Mouse (Mus musculus) liver, embryonic 11.5 days (tissue): ENCODE results near the gene Twf2. TPM values are rescaled to one million over a fixed set of nuclear protein-coding genes. Genes with fewer than 3 reads are reported as not detected.

Experiments used
- ATAC-seq: fragments of 200-750 bp; cut with Nextera tagmentation; replicated peaks from 2 replicates; pipeline ENCODE4 v1.8.0; 2017; ENCODE audit warnings: moderate number of reproducible peaks, mild to moderate bottlenecking, moderate TSS enrichment, moderate library complexity; ENCODE audit not compliant: low FRiP score
- DNase-seq: peaks from one replicate; pipeline ENCODE4 v3.0.0-alpha.2; 2017; ENCODE audit warnings: low spot score
- H3K27ac ChIP-seq: fragments of 300-500 bp; sonication (generic); 2 replicates; pipeline ENCODE4 v1.5.1; 2014; ENCODE audit warnings: mild to moderate bottlenecking, low read depth, low read length, control low read depth
- H3K27me3 ChIP-seq: fragments of 300-500 bp; sonication (generic); replicated peaks from 2 replicates; pipeline ENCODE4 v1.6.1; 2014; ENCODE audit warnings: low read length, mixed read lengths; ENCODE audit not compliant: control insufficient read depth, insufficient read depth
- H3K36me3 ChIP-seq: fragments of 300-500 bp; sonication (generic); 2 replicates; pipeline ENCODE4 v1.6.1; 2014; ENCODE audit warnings: mild to moderate bottlenecking, low read length, moderate library complexity, mixed read lengths; ENCODE audit not compliant: control insufficient read depth, insufficient read depth
- H3K4me1 ChIP-seq: fragments of 300-500 bp; sonication (generic); replicated peaks from 2 replicates; pipeline ENCODE4 v1.6.1; 2014; ENCODE audit warnings: low read length, mixed read lengths; ENCODE audit not compliant: control insufficient read depth, insufficient read depth
- H3K4me2 ChIP-seq: fragments of 300-500 bp; sonication (generic); 2 replicates; pipeline ENCODE4 v1.6.1; 2014; ENCODE audit warnings: mild to moderate bottlenecking, control low read depth, moderate library complexity
- H3K4me3 ChIP-seq: fragments of 300-500 bp; sonication (generic); 2 replicates; pipeline ENCODE4 v1.5.1; 2014; ENCODE audit warnings: low read depth, low read length, control low read depth
- H3K9ac ChIP-seq: fragments of 300-500 bp; sonication (generic); 2 replicates; pipeline ENCODE4 v1.6.1; 2014; ENCODE audit warnings: low read depth, low read length, control low read depth
- H3K9me3 ChIP-seq: fragments of 300-500 bp; sonication (generic); 2 replicates; pipeline ENCODE4 v1.6.1; 2016; ENCODE audit warnings: low read length, inconsistent platforms, mixed read lengths; ENCODE audit not compliant: control insufficient read depth
- WGBS: fragments of 180-500 bp; shearing (Covaris S2); extraction: QIAGEN DNeasy Blood & Tissue Kit; methylation state at CpG from one replicate; pipeline ENCODE4 v1.1.7; 2014; 5-methylcytosine and 5-hydroxymethylcytosine counted together
- polyA plus RNA-seq: library from polyadenylated mRNA; unstranded; fragments of >200 nt; fragmentation: Nextera tagmentation; extraction: Ambion mirVana; gene quantifications from 2 replicates; pipeline ENCODE4 v1.2.1, GENCODE M21; 2014

Gene Twf2
- polyA plus RNA-seq, 1 experiment from 2014 or later, result 58.4 TPM

GRCm38 (mm10) chr9:106211680-106212593, 9.0 kb downstream of the Twf2 start:
- Histone ChIP-seq H3K9ac (peak overlapping the region; percentile 39; the same call in 1 of the 2 replicates), H3K9me3 (no peaks in the 10 kb centered on the region), H3K4me2 (peak overlapping the region; percentile 60), H3K4me3 (peak overlapping the region; percentile 25; the same call in 1 of the 2 replicates), H3K27me3 (no peaks in the 10 kb centered on the region), H3K36me3 (peaks cover 15% of the 10 kb centered on the region; the same call in 1 of the 2 replicates), H3K4me1 (0 out of 2 replicates have a peak, but pooled peaks cover 5% of the 10 kb centered on the region), H3K27ac (no peak overlapping the region)
- ATAC-seq (peak; percentile 79), DNase-seq (peak; percentile 84)
- WGBS, result 32% methylated on average over 37 of the region's 37 CpGs

GRCm38 (mm10) chr9:106212594-106212981, 9.7 kb downstream of the Twf2 start:
- Histone ChIP-seq H3K4me1 (0 out of 2 replicates have a peak, but pooled peaks cover 5% of the 10 kb centered on the region), H3K27me3 (no peaks in the 10 kb centered on the region), H3K9ac (no peak overlapping the region), H3K4me2 (no peak overlapping the region), H3K27ac (no peak overlapping the region), H3K36me3 (peaks cover 15% of the 10 kb centered on the region; the same call in 1 of the 2 replicates), H3K4me3 (no peak overlapping the region), H3K9me3 (no peaks in the 10 kb centered on the region)
- 80% methylated on average over 12 of the region's 12 CpGs for WGBS
- DNase-seq (no peak), ATAC-seq (no peak)

GRCm38 (mm10) chr9:106215341-106216125, 12.6 kb downstream of the Twf2 start:
- Histone ChIP-seq H3K4me1 (0 out of 2 replicates have a peak, but pooled peaks cover 5% of the 10 kb centered on the region), H3K9me3 (no peaks in the 10 kb centered on the region), H3K9ac (no peak overlapping the region), H3K27me3 (no peaks in the 10 kb centered on the region), H3K36me3 (peaks cover 12% of the 10 kb centered on the region; the same call in 1 of the 2 replicates), H3K4me3 (no peak overlapping the region), H3K27ac (no peak overlapping the region), H3K4me2 (no peak overlapping the region)
- no peak for DNase-seq
- no peak for ATAC-seq
- 76% methylated on average over 6 of the region's 6 CpGs for WGBS

GRCm38 (mm10) chr9:106216971-106217370, 14.1 kb downstream of the Twf2 start:
- Histone ChIP-seq H3K4me2 (no peak overlapping the region), H3K4me1 (no peaks in the 10 kb centered on the region), H3K4me3 (no peak overlapping the region), H3K27me3 (no peaks in the 10 kb centered on the region), H3K9me3 (no peaks in the 10 kb centered on the region), H3K9ac (no peak overlapping the region), H3K36me3 (peaks cover 12% of the 10 kb centered on the region; the same call in 1 of the 2 replicates), H3K27ac (no peak overlapping the region)
- WGBS, result 86% methylated on average over 7 of the region's 7 CpGs
- no peak for DNase-seq
- no peak for ATAC-seq

- 67% methylated on average over 8 of the region's 8 CpGs for WGBS
These were observed 18.1 kb downstream of the Twf2 start for GRCm38 (mm10) chr9:106220894-106221523.

GRCm38 (mm10) chr9:106222261-106222851, 19.4 kb downstream of the Twf2 start, which contains the start of gene Tlr9:
Gene Tlr9 (plus strand): TSS chr9:106222598.
- no peak within 1 kb of the TSS for H3K4me2 ChIP-seq
- no peak for DNase-seq
- no peaks in the 10 kb centered on the region for H3K36me3 ChIP-seq
- no peak within 1 kb of the TSS for H3K27ac ChIP-seq
- peaks cover 11% of the 10 kb centered on the region for H3K4me1 ChIP-seq
- H3K9ac ChIP-seq, result no peak within 1 kb of the TSS
- ATAC-seq, result no peak
- H3K9me3 ChIP-seq, result no peaks in the 10 kb centered on the region
- H3K4me3 ChIP-seq, result no peak within 1 kb of the TSS
- peaks cover 34% of the 10 kb centered on the region for H3K27me3 ChIP-seq
- WGBS, result 39% methylated on average over 4 of the region's 4 CpGs

More at GRCm38 (mm10) chr9:106220894-106221523, 18.1 kb downstream of the Twf2 start:
- Histone ChIP-seq H3K27me3 (peaks cover 23% of the 10 kb centered on the region), H3K27ac (no peak overlapping the region), H3K4me2 (no peak overlapping the region), H3K36me3 (no peaks in the 10 kb centered on the region), H3K4me1 (peaks cover 4% of the 10 kb centered on the region), H3K9me3 (no peaks in the 10 kb centered on the region), H3K9ac (no peak overlapping the region), H3K4me3 (no peak overlapping the region)
- DNase-seq, result no peak
- ATAC-seq, result no peak

GRCm38 (mm10) chr9:106222994-106223393, 20.1 kb downstream of the Twf2 start:
- Histone ChIP-seq H3K9ac (no peak overlapping the region), H3K4me2 (no peak overlapping the region), H3K4me1 (peaks cover 16% of the 10 kb centered on the region), H3K9me3 (no peaks in the 10 kb centered on the region), H3K36me3 (no peaks in the 10 kb centered on the region), H3K27ac (no peak overlapping the region), H3K27me3 (peaks cover 35% of the 10 kb centered on the region), H3K4me3 (no peak overlapping the region)
- ATAC-seq (no peak), DNase-seq (no peak)
- 64% methylated on average over 4 of the region's 4 CpGs for WGBS
